9 mouse cellular contexts compared by ENCODE assay signal in genomic region chr5:133585181-133585580, GRCm38 (mm10).
DNase-seq lines count a peak whose midpoint lies in the region; ATAC-seq and TF ChIP-seq lines count a peak whose summit lies in the region.
"Had no signal": no experiment of that assay in that cellular context is flagged by ENCODE, and none has a peak within 500 bp of the region (broad histone marks: within the 10 kb centered on the region; RNA-seq: fewer than 3 reads in every experiment).

No protein-coding gene starts in this region.

- no peaks in the 10 kb centered on the region for H3K9me3 ChIP-seq in midbrain, embryonic 11.5 days (ENCODE audit: control insufficient read depth, low read length)
- no peaks in the 10 kb centered on the region for H3K9me3 ChIP-seq in midbrain, embryonic 15.5 days
- H3K9me3 ChIP-seq: limb, embryonic 12.5 days had no signal

- H3K4me2 ChIP-seq in midbrain, embryonic 11.5 days = no peak overlapping the region
- no peak overlapping the region for H3K4me2 ChIP-seq in midbrain, embryonic 15.5 days
- H3K4me2 ChIP-seq: limb, embryonic 12.5 days had no signal

- no peaks in the 10 kb centered on the region for H3K27me3 ChIP-seq in midbrain, embryonic 11.5 days (ENCODE audit: control insufficient read depth, insufficient read depth, low read length)
- no peaks in the 10 kb centered on the region for H3K27me3 ChIP-seq in midbrain, embryonic 15.5 days (replicated peaks)
- no peaks in the 10 kb centered on the region for H3K27me3 ChIP-seq in cerebellum, adult 2 months (ENCODE audit: control insufficient read depth, insufficient read depth, low read length)
- H3K27me3 ChIP-seq: limb, embryonic 12.5 days had no signal

- peak; percentile 69 for TF ChIP-seq CTCF in cerebellum, adult 2 months (IDR thresholded peaks at IDR 0.05; ENCODE audit: borderline replicate concordance, insufficient read depth, low read depth, low read length)
- peak; percentile 73 for TF ChIP-seq CTCF in gastrocnemius, adult 2 months (IDR thresholded peaks at IDR 0.05)

- TF ChIP-seq POLR2A in cerebellum, adult 2 months (IDR thresholded peaks at IDR 0.05; ENCODE audit: borderline replicate concordance, insufficient read depth, low read length) = no peak

- 47% methylated on average over 3 of the region's 3 CpGs for WGBS in midbrain, embryonic 11.5 days
- WGBS in midbrain, embryonic 15.5 days = 30% methylated on average over 3 of the region's 3 CpGs
- WGBS in cerebellum, adult 2 months = 34% methylated on average over 3 of the region's 3 CpGs

- DNase-seq in midbrain, embryonic 11.5 days (ENCODE audit: low spot score, missing footprints) = peak; percentile 86
- DNase-seq in cerebellum, adult 2 months = peak; percentile 57 to 59
- peak; percentile 52 for DNase-seq in gastrocnemius, adult 2 months
- DNase-seq in layer of hippocampus, postnatal 14 days (ENCODE audit: low spot score in 2 of 2) = peak; percentile 38 to 58
- peak; percentile 60 for DNase-seq in mesoderm, embryonic 11.5 days (ENCODE audit: low read depth, low spot score)
- DNase-seq in spleen, postnatal 4 days (ENCODE audit: low spot score in 2 of 2) = no peak

- no peak overlapping the region for H3K9ac ChIP-seq in midbrain, embryonic 11.5 days (ENCODE audit: low read length)
- no peak overlapping the region for H3K9ac ChIP-seq in midbrain, embryonic 15.5 days
- H3K9ac ChIP-seq: limb, embryonic 12.5 days had no signal

- H3K4me1 ChIP-seq in midbrain, embryonic 11.5 days (ENCODE audit: control insufficient read depth, insufficient read depth, low read length) = no peaks in the 10 kb centered on the region
- no peaks in the 10 kb centered on the region for H3K4me1 ChIP-seq in midbrain, embryonic 15.5 days
- no peaks in the 10 kb centered on the region; the same call in 1 of the 2 replicates for H3K4me1 ChIP-seq in cerebellum, adult 2 months (ENCODE audit: control insufficient read depth, insufficient read depth, low read length)
- H3K4me1 ChIP-seq: limb, embryonic 12.5 days had no signal

- H3K36me3 ChIP-seq in midbrain, embryonic 11.5 days (ENCODE audit: control insufficient read depth, insufficient read depth, low read length) = no peaks in the 10 kb centered on the region
- H3K36me3 ChIP-seq in midbrain, embryonic 15.5 days (replicated peaks) = no peaks in the 10 kb centered on the region
- H3K36me3 ChIP-seq: limb, embryonic 12.5 days had no signal

- no peak overlapping the region for H3K4me3 ChIP-seq in midbrain, embryonic 11.5 days (ENCODE audit: low read depth, low read length)
- no peak overlapping the region for H3K4me3 ChIP-seq in midbrain, embryonic 15.5 days
- no peak overlapping the region for H3K4me3 ChIP-seq in cerebellum, adult 2 months (replicated peaks; ENCODE audit: insufficient read depth, low read depth, low read length)
- no peak overlapping the region for H3K4me3 ChIP-seq in gastrocnemius, adult 2 months
- H3K4me3 ChIP-seq: limb, embryonic 12.5 days had no signal

- H3K27ac ChIP-seq in midbrain, embryonic 11.5 days (ENCODE audit: low read depth, low read length) = no peak overlapping the region
- H3K27ac ChIP-seq in midbrain, embryonic 15.5 days = no peak overlapping the region
- no peak overlapping the region for H3K27ac ChIP-seq in cerebellum, adult 2 months (ENCODE audit: insufficient read depth, low read length)
- no peak overlapping the region for H3K27ac ChIP-seq in gastrocnemius, adult 2 months
- H3K27ac ChIP-seq: limb, embryonic 12.5 days had no signal

- intact Hi-C loops in gastrocnemius, adult 2 months (cut with DNase I) = loop anchor here (10.0 kb wide), 2 partner anchors 220 to 1470 kb away; no protein-coding TSS in a partner anchor

- ATAC-seq in midbrain, embryonic 11.5 days (ENCODE audit: low FRiP score) = no peak
- no peak for ATAC-seq in midbrain, embryonic 15.5 days (replicated peaks)
- no peak for ATAC-seq in erythroid progenitor cell, adult 5-6 weeks (replicated peaks; ENCODE audit: low FRiP score, poor library complexity, severe bottlenecking)

Comparison
In these comparisons a context has a peak if more than half of its experiments do, and no peak if none do; other contexts are left out.
1. DNase-seq: peak in midbrain, embryonic 11.5 days (single experiment), cerebellum, adult 2 months (2 of 2), gastrocnemius, adult 2 months (single experiment), layer of hippocampus, postnatal 14 days (2 of 2) and mesoderm, embryonic 11.5 days (single experiment); none in spleen, postnatal 4 days (0 of 2).